Mouse (Mus musculus) embryonic facial prominence, embryonic 11.5 days (tissue): ENCODE measurements around the gene Slc38a8. TPM values are rescaled to one million over a fixed set of nuclear protein-coding genes. Genes with fewer than 3 reads are reported as not detected.

Experiments
- ATAC-seq: fragments of 200-750 bp; cut with Nextera tagmentation; replicated peaks from 2 replicates; pipeline ENCODE4 v1.8.0; 2017; ENCODE audit warnings: low read depth; ENCODE audit not compliant: insufficient number of reproducible peaks, low FRiP score, low TSS enrichment
- DNase-seq: peaks from one replicate; pipeline ENCODE4 v3.0.0-alpha.2; 2015; ENCODE audit warnings: low spot score
- H3K27ac ChIP-seq: fragments of 300-500 bp; sonication (generic); replicated peaks from 2 replicates; pipeline ENCODE4 v1.5.1; 2014; ENCODE audit warnings: mild to moderate bottlenecking, low read depth, low read length, control low read depth
- H3K27me3 ChIP-seq: fragments of 300-500 bp; sonication (generic); 2 replicates; pipeline ENCODE4 v1.6.1; 2014; ENCODE audit warnings: mild to moderate bottlenecking, low read length, moderate library complexity, mixed read lengths; ENCODE audit not compliant: control insufficient read depth, insufficient read depth
- H3K36me3 ChIP-seq: fragments of 300-500 bp; sonication (generic); replicated peaks from 2 replicates; pipeline ENCODE4 v1.6.1; 2014; ENCODE audit warnings: low read depth, mild to moderate bottlenecking, low read length, moderate library complexity, mixed read lengths; ENCODE audit not compliant: control insufficient read depth, insufficient read depth
- H3K4me1 ChIP-seq: fragments of 300-500 bp; sonication (generic); 2 replicates; pipeline ENCODE4 v1.6.1; 2014; ENCODE audit warnings: low read length, mixed read lengths; ENCODE audit not compliant: control insufficient read depth, insufficient read depth
- H3K4me2 ChIP-seq: fragments of 300-500 bp; sonication (generic); 2 replicates; pipeline ENCODE4 v1.6.1; 2014; ENCODE audit warnings: low read depth, mild to moderate bottlenecking, control low read depth, low read length, moderate library complexity
- H3K4me3 ChIP-seq: fragments of 300-500 bp; sonication (generic); 2 replicates; pipeline ENCODE4 v1.5.1; 2014; ENCODE audit warnings: low read depth, low read length, control low read depth
- H3K9ac ChIP-seq: fragments of 300-500 bp; sonication (generic); replicated peaks from 2 replicates; pipeline ENCODE4 v1.6.1; 2014; ENCODE audit warnings: mild to moderate bottlenecking, control low read depth, low read length
- H3K9me3 ChIP-seq: fragments of 300-500 bp; sonication (generic); replicated peaks from 2 replicates; pipeline ENCODE4 v1.6.1; 2016; ENCODE audit warnings: mild to moderate bottlenecking, low read length, inconsistent platforms, mixed read lengths; ENCODE audit not compliant: control insufficient read depth
- WGBS: fragments of 180-500 bp; shearing (Covaris S2); extraction: QIAGEN DNeasy Blood & Tissue Kit; methylation state at CpG from one replicate; pipeline ENCODE4 v1.1.7; 2014; 5-methylcytosine and 5-hydroxymethylcytosine counted together
- polyA plus RNA-seq: library from polyadenylated mRNA; unstranded; fragments of >200 nt; fragmentation: Nextera tagmentation; extraction: Ambion mirVana; gene quantifications from 2 replicates; pipeline ENCODE4 v1.2.1, GENCODE M21; 2014

Slc38a8 gene
- polyA plus RNA-seq, 1 experiment from 2014 or later, result 1.8 TPM

- 23% methylated on average over 9 of the region's 9 CpGs for WGBS
- ATAC-seq, result no peak
- H3K9me3 ChIP-seq, result no peaks in the 10 kb centered on the region
- no peaks in the 10 kb centered on the region for H3K36me3 ChIP-seq
- H3K4me1 ChIP-seq, result peaks cover 2% of the 10 kb centered on the region; the same call in 1 of the 2 replicates
- no peak for DNase-seq
- no peak overlapping the region for H3K27ac ChIP-seq
- no peak overlapping the region for H3K4me3 ChIP-seq
- no peaks in the 10 kb centered on the region for H3K27me3 ChIP-seq
- H3K4me2 ChIP-seq, result no peak overlapping the region
- no peak overlapping the region for H3K9ac ChIP-seq
Observed at GRCm38 (mm10) chr8:119436933-119437332, 64.6 kb downstream of the Slc38a8 start.

GRCm38 (mm10) chr8:119436331-119436730, 65.2 kb downstream of the Slc38a8 start:
- Histone ChIP-seq H3K36me3 (no peaks in the 10 kb centered on the region), H3K27me3 (no peaks in the 10 kb centered on the region), H3K4me1 (peaks cover 2% of the 10 kb centered on the region; the same call in 1 of the 2 replicates), H3K9ac (no peak overlapping the region), H3K27ac (no peak overlapping the region), H3K4me3 (no peak overlapping the region), H3K4me2 (no peak overlapping the region), H3K9me3 (no peaks in the 10 kb centered on the region)
- ATAC-seq (no peak), DNase-seq (no peak)
- 84% methylated on average over 10 of the region's 10 CpGs for WGBS

DNA sequence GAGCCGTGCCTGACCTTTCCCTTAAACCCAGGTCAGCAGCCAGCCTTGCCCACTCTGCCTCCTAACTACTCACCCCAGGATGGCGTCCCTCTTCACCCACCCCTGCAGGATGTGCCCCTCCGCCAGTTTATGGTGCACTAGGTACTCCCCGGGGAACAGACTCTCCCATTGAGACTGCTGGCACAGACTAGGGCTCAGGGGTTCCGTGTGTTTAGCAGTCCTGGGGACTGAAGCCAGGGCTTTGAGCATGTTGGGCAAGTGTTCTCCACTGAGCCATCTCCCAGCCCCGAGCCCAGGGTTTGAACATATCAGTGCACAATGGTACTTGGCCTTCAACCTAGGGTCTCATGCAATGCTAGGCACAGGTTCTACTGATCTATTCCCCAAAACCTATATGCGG, 66.0 kb downstream of the Slc38a8 start:
- 84% methylated on average over 7 of the region's 7 CpGs for WGBS
- no peak overlapping the region for H3K9ac ChIP-seq
- H3K4me1 ChIP-seq, result no peaks in the 10 kb centered on the region; the same call in 1 of the 2 replicates
- DNase-seq (no peak), ATAC-seq (no peak)
- H3K9me3 ChIP-seq, result no peaks in the 10 kb centered on the region
- no peaks in the 10 kb centered on the region for H3K27me3 ChIP-seq
- no peaks in the 10 kb centered on the region for H3K36me3 ChIP-seq
- H3K4me2 ChIP-seq, result no peak overlapping the region
- H3K4me3 ChIP-seq, result no peak overlapping the region
- H3K27ac ChIP-seq, result no peak overlapping the region

DNA sequence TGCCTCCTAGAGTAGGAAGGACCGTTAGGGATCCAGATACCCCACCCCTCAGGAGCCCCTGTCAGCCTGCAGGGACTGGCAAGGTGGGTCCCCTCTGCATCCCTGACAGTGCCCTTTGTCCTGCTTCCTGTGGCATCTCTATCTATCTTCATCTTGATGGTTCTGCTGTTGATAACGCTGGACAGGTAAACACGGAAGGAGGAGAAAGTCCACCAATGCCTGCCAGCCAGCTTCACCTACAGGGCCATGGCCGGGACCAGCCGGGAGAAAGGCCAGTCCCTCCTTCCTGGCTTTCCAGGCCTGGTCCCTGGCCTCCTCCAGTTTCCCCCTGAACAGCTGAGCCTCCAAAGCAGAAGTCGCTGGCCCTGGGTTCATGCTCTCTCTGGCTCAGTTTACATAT, 66.9 kb downstream of the Slc38a8 start:
- H3K4me3 ChIP-seq, result no peak overlapping the region
- no peaks in the 10 kb centered on the region for H3K27me3 ChIP-seq
- no peaks in the 10 kb centered on the region for H3K9me3 ChIP-seq
- 80% methylated on average over 6 of the region's 6 CpGs for WGBS
- H3K27ac ChIP-seq, result no peak overlapping the region
- no peak overlapping the region for H3K4me2 ChIP-seq
- no peaks in the 10 kb centered on the region for H3K36me3 ChIP-seq
- H3K9ac ChIP-seq, result no peak overlapping the region
- no peaks in the 10 kb centered on the region for H3K4me1 ChIP-seq
- no peak for ATAC-seq
- no peak for DNase-seq

GRCm38 (mm10) chr8:119433582-119434174, 67.8 kb downstream of the Slc38a8 start, which contains the start of gene Osgin1:
Osgin1 (plus strand) TSS chr8:119434124.
- H3K27ac ChIP-seq, result no peak within 1 kb of the TSS
- DNase-seq (no peak), ATAC-seq (no peak)
- no peak within 1 kb of the TSS for H3K4me3 ChIP-seq
- H3K4me1 ChIP-seq, result no peaks in the 10 kb centered on the region
- H3K27me3 ChIP-seq, result no peaks in the 10 kb centered on the region
- H3K4me2 ChIP-seq, result no peak within 1 kb of the TSS
- WGBS, result 91% methylated on average over 13 of the region's 13 CpGs
- no peaks in the 10 kb centered on the region for H3K9me3 ChIP-seq
- no peaks in the 10 kb centered on the region for H3K36me3 ChIP-seq
- no peak within 1 kb of the TSS for H3K9ac ChIP-seq

GRCm38 (mm10) chr8:119432372-119432771, 69.1 kb downstream of the Slc38a8 start:
- no peaks in the 10 kb centered on the region for H3K4me1 ChIP-seq
- no peak overlapping the region for H3K9ac ChIP-seq
- ATAC-seq, result no peak
- no peak overlapping the region for H3K4me2 ChIP-seq
- H3K27ac ChIP-seq, result no peak overlapping the region
- H3K4me3 ChIP-seq, result no peak overlapping the region
- WGBS, result 36% methylated on average over 3 of the region's 3 CpGs
- no peaks in the 10 kb centered on the region for H3K27me3 ChIP-seq
- DNase-seq, result no peak
- H3K36me3 ChIP-seq, result no peaks in the 10 kb centered on the region
- no peaks in the 10 kb centered on the region for H3K9me3 ChIP-seq

DNA sequence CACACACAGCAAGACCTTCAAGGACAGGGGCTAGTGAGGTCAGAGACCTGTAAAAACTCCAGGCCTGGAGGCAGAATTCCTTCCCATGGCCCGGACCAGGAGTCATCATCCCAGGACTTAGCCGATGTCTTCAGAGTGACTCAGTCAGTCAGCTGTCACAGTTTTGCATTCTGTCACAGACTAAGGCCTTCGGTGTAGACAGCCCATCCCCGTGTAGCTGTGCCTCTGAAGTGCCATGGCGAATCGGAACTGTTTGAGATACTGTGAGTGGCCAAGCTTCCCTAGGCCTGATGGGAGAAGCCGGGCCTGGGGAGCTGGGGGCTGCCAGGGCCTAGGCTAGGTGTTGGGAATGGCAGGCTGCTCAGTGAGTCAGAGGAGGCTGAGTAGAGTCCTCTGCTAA, 70.8 kb downstream of the Slc38a8 start:
- Histone ChIP-seq H3K27ac (no peak overlapping the region), H3K9me3 (no peaks in the 10 kb centered on the region), H3K9ac (no peak overlapping the region), H3K4me1 (no peaks in the 10 kb centered on the region), H3K4me2 (no peak overlapping the region), H3K4me3 (no peak overlapping the region), H3K27me3 (no peaks in the 10 kb centered on the region), H3K36me3 (no peaks in the 10 kb centered on the region)
- no peak for DNase-seq
- no peak for ATAC-seq
- 82% methylated on average over 7 of the region's 7 CpGs for WGBS

GRCm38 (mm10) chr8:119430250-119430649, 71.2 kb downstream of the Slc38a8 start:
- Histone ChIP-seq H3K4me2 (no peak overlapping the region), H3K36me3 (no peaks in the 10 kb centered on the region), H3K9ac (no peak overlapping the region), H3K9me3 (no peaks in the 10 kb centered on the region), H3K4me1 (no peaks in the 10 kb centered on the region), H3K4me3 (no peak overlapping the region), H3K27ac (no peak overlapping the region), H3K27me3 (no peaks in the 10 kb centered on the region)
- DNase-seq (no peak), ATAC-seq (no peak)
- whole genome bisulfite sequencing, result 69% methylated on average over 8 of the region's 8 CpGs
